In the genomic region with DNA sequence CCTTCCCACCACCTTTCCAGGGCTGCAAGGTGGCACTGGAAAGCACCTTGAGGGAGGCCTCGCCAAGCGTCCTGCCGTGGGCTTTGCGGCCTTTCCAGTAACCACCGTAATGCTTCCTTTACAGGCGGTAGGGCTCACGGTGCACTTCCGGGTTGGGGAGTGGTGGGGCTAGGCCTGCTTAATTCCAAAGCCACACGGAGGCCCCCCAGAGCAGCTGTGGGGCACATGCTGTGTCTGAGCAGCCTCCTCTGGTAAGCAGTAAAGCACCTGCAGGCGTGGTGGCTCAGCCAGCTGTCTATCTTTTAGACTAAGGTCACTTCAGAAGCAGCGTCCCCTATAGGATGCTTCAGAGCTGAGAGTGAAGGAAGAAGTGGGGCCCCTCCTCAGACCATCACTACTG, we compare ENCODE assay signal across 19 mouse cellular contexts. TPM values are rescaled to one million over a fixed set of nuclear protein-coding genes. Genes with fewer than 3 reads are reported as not detected.
DNase-seq lines count a peak whose midpoint lies in the region; ATAC-seq and TF ChIP-seq lines count a peak whose summit lies in the region.
"Had no signal": no experiment of that assay in that cellular context is flagged by ENCODE, and none has a peak within 500 bp of the region (broad histone marks: within the 10 kb centered on the region; RNA-seq: fewer than 3 reads in every experiment).

No protein-coding gene starts in this region.

- H3K4me1 ChIP-seq in thymus, adult 2 months (replicated peaks; ENCODE audit: control insufficient read depth, insufficient read depth, low read length), result peaks cover 4% of the 10 kb centered on the region; the same call in 1 of the 2 replicates
- H3K4me1 ChIP-seq: embryonic facial prominence, embryonic 10.5 days; heart, embryonic 13.5 days; hindbrain, embryonic 12.5 days had no signal

- no peak for TF ChIP-seq POLR2A in thymus, adult 2 months (IDR thresholded peaks at IDR 0.05; ENCODE audit: control insufficient read depth, extremely low read depth, insufficient read depth, low read length, poor library complexity)

- TF ChIP-seq CTCF in thymus, adult 2 months (IDR thresholded peaks at IDR 0.05; ENCODE audit: borderline replicate concordance, control insufficient read depth, extremely low read depth, insufficient read depth, low read length, poor library complexity), result no peak

- H3K27me3 ChIP-seq in thymus, adult 2 months (ENCODE audit: control insufficient read depth, insufficient read depth, low read length), result no peaks in the 10 kb centered on the region
- H3K27me3 ChIP-seq: forebrain, embryonic 13.5 days; heart, embryonic 13.5 days; hindbrain, embryonic 12.5 days had no signal

- DNase-seq in thymus, adult 2 months, result peak; percentile 22
- no peak for DNase-seq in thymus, adult 18-20 months
- peak; percentile 3 for DNase-seq in T-cell, adult 2 months (ENCODE audit: low spot score)
- DNase-seq in thymus, postnatal 25 days, result peak; percentile 41
- no peak for DNase-seq in right cerebral cortex, postnatal 4 days
- DNase-seq in heart, adult 8-10 months (ENCODE audit: low spot score), result no peak
- DNase-seq: adrenal gland, adult 2 months; adrenal gland, postnatal 25 days; cerebellum, adult 2 months; cerebellum, postnatal 10 days; forebrain, postnatal 0 days; gastrocnemius, postnatal 14 days; heart, postnatal 4 days had no signal

- H3K36me3 ChIP-seq in thymus, adult 2 months (ENCODE audit: control insufficient read depth, insufficient read depth, low read length), result peaks cover 35% of the 10 kb centered on the region

- WGBS in thymus, adult 2 months, result 83% methylated on average over 11 of the region's 11 CpGs

- no peak overlapping the region for H3K27ac ChIP-seq in thymus, adult 2 months (ENCODE audit: control insufficient read depth, insufficient read depth, low read length)
- H3K27ac ChIP-seq: embryonic facial prominence, embryonic 10.5 days; forebrain, embryonic 13.5 days; heart, embryonic 13.5 days; hindbrain, embryonic 12.5 days had no signal

- no peak overlapping the region for H3K4me3 ChIP-seq in thymus, adult 2 months (ENCODE audit: control insufficient read depth, insufficient read depth, low read length)
- H3K4me3 ChIP-seq: embryonic facial prominence, embryonic 10.5 days; forebrain, embryonic 13.5 days; heart, embryonic 13.5 days; hindbrain, embryonic 12.5 days had no signal

- no peak for ATAC-seq in cerebellum, adult (ENCODE audit: insufficient number of reproducible peaks, low FRiP score, low TSS enrichment)
- ATAC-seq: forebrain, embryonic 13.5 days; forebrain, postnatal 0 days; hindbrain, embryonic 16.5 days had no signal

RNA-seq across cellular contexts. Expression of a gene that starts 17.8 kb away (rescaled TPM):
- polyA plus RNA-seq in thymus, adult 2 months (2012; rRNA removed), result 32.8 and 37.9 TPM in 2 replicates
- 1 to 10 TPM; 5.4 to 6.9 (median 5.7) TPM for total RNA-seq in heart, adult 8-10 months (2022)

Comparison
In these comparisons a context has a peak if more than half of its experiments do, and no peak if none do; other contexts are left out.
1. DNase-seq: peak in thymus, adult 2 months (single experiment), T-cell, adult 2 months (single experiment) and thymus, postnatal 25 days (single experiment); none in thymus, adult 18-20 months (0 of 2), right cerebral cortex, postnatal 4 days (single experiment) and heart, adult 8-10 months (single experiment).